Mouse (Mus musculus) gastrocnemius, postnatal 36 days (tissue): ENCODE results near the gene Btnl9. TPM values are rescaled to one million over a fixed set of nuclear protein-coding genes. Genes with fewer than 3 reads are reported as not detected.
"Not testable (repeated sequence)": the region's sequence is repeated elsewhere in the genome, so short reads cannot be mapped to it uniquely, and the experiment has no call there.

ENCODE experiments used
- DNase-seq, 2 experiments: peaks; one replicate each; pipeline ENCODE4 v3.0.0; 2022
- intact Hi-C: fragments of 180-260 bp; cut with DNase I; formaldehyde crosslinking; loops from one replicate; pipeline ENCODE4 v1.15.1; 2025
- total RNA-seq, 2 experiments: library from RNA; stranded (reverse); gene quantifications; 2 replicates each; pipeline ENCODE4 v1.2.3; 2021

The Btnl9 gene
- total RNA-seq, 2 experiments from 2014 or later, result 2.1 to 4.3 TPM

DNA sequence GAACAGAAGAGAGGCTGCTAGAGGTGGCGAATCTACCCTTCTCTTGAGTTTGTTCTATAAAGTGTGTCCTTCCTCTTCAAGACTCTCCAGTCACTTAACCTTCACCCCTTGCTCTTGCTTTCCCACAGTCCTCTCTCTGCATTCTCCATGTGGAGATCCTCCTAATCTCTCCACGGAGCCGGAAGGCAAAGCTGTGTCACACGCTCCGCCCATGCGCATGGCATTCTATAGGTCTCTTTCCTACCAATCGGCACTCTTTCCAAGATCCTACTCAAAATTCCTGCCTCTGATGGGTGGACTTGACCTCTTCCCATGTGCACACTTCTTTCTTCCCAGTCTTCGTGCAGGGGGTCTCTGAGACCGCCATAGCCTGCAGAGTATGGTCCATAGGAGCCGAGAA lies 742 bp upstream of the Btnl9 start:
- no peak for DNase-seq
- intact Hi-C loops, result loop anchor here (2.0 kb wide), 1 partner anchor 85 kb away; no protein-coding TSS in a partner anchor

GRCm38 (mm10) chr11:49186452-49186851 lies 507 bp downstream of the Btnl9 start:
- intact Hi-C loops, result loop anchor here (2.0 kb wide), 1 partner anchor 86 kb away; no protein-coding TSS in a partner anchor
- no peak for DNase-seq

- intact Hi-C loops, result no loop called here
- DNase-seq, result no peak
Measured at GRCm38 (mm10) chr11:49183172-49183571, 3.8 kb downstream of the Btnl9 start.

GRCm38 (mm10) chr11:49176047-49176779 lies 10.7 kb downstream of the Btnl9 start:
- intact Hi-C loops, result not testable (repeated sequence)

DNA sequence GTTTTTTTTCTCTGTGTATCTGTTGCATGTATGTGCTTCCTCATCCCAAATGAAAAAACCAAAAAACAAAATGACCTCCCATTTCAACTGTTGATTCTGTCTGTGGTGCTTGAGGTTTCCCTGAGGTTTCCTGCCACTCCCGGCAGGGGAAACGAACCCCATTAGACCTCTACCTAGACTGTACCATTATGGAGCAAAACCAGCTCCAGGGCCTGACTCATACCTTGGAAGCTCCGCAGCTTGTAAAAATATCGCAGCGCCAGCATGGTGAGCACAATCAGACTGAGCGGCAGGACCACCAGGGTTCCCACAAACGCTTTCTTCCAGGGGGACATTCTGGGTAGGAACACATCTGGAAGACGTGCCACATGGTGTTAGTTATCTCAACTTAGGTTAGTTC lies 11.6 kb downstream of the Btnl9 start:
- intact Hi-C loops, result no loop called here
- no peak for DNase-seq

More at GRCm38 (mm10) chr11:49176047-49176779, 10.7 kb downstream of the Btnl9 start:
- not testable (repeated sequence) for DNase-seq

GRCm38 (mm10) chr11:49170576-49170975 lies 16.4 kb downstream of the Btnl9 start:
- intact Hi-C loops, result no loop called here
- no peak for DNase-seq

DNA sequence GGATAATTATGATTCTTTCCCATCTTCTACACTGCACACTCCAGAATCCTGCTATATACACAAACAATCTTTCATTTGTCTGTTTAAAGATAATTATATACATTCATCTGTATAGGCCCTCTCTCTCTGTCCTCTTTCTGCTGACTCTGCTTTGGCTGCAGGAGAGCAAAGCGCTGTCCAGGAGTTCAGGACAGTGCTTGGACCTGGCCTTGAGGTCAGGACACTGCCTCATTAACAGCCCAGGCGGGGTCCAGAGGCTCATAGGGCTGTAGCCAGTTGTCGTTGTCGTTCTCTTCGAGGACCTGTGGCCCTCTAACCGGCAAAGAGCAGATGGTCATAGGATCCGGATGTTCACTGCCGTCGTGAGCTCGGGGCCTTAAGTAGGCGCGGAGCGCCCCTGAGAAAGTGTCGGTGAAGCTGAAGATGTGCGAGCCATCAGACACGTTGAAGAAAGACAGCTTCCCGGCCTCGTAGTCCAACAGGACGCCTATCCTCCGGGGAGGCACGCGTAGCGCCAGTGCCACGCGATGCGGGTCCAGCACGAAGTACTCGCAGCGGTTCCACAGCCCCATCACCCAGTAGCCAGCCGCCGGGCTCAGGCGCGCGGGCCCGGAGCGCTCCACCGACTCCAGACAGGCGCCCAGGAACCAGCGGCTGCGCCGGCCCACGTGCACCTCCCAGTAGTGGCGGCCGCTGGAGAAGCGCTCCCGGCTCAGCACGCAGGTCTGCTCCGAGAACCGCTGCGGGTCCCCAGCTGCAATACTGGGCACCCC lies 17.9 kb downstream of the Btnl9 start:
- DNase-seq, result no peak
- intact Hi-C loops, result no loop called here

DNA sequence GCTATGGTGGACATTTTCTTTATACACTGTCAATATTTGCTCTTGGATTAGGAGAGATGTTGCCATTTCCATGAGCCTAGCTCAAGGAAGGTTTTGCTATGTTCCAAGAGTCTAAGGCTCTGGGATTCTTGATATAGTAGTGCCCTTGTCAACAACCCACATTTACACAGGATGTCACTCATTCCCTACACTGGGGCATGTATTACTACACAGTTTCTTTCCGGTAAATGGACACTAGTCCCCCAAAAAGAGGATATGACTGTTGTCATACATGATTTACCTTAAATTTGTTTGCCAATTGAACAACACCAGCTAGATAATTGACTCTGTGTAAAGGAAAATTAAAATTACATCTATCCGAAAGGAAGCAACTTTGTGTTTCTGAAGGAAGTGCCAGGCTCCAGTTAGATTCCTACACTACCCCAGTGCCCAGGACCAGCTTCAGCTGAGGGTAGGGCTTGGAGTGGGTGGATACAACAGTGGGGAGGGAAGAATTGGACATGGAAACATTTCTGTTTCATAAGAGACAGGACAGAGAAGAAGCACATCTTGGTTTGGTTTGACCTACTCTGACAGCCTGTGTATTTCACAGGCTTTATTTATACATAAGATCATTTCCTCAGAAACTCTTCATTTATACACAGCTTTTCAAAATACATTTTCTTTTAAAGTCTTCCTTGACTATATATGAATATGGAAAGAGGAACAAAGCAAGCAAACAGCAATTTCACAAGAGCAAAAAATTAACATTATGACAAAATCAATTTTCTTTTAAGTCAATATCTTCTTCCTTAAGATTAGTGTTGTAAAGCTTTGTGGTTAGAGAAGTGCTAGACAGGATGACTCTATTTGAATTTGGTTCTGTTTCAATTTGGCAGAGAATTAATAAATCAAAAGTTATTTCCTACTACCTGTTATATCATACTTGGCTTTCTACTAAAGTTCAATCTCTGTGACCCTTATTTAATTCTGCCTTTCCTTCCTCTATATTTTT lies 29.8 kb downstream of the Btnl9 start:
- no peak for DNase-seq
- intact Hi-C loops, result no loop called here

- intact Hi-C loops, result no loop called here
- no peak for DNase-seq
Measured at GRCm38 (mm10) chr11:49154077-49154476, 32.9 kb downstream of the Btnl9 start, which contains the start of gene Olfr1394. Olfr1394 (plus strand) TSS chr11:49154377.

- no peak for DNase-seq
- intact Hi-C loops, result no loop called here
Measured at GRCm38 (mm10) chr11:49141974-49142373, 45.0 kb downstream of the Btnl9 start, which contains the start of gene Olfr1395. Olfr1395 (plus strand) TSS chr11:49142274.

DNA sequence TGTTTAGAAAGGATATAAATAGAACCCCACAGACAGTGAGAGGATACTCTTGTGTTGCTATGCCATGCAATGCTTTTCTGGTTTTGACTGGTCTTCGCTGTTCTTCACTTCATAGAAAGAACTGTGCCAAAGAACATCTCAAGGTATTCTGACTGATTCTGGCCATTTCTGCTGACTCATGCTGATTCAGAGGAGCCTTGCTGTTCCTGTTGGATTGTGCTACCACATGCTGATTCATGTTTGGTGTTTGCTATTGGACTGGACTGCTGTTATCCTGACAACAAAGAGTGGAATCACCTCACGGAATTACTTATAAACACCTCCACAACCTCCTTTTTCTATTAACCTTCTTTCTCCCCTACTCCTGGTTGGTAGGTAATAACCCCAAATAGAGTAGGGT lies 62.8 kb downstream of the Btnl9 start:
- no peak for DNase-seq
- intact Hi-C loops, result no loop called here

DNA sequence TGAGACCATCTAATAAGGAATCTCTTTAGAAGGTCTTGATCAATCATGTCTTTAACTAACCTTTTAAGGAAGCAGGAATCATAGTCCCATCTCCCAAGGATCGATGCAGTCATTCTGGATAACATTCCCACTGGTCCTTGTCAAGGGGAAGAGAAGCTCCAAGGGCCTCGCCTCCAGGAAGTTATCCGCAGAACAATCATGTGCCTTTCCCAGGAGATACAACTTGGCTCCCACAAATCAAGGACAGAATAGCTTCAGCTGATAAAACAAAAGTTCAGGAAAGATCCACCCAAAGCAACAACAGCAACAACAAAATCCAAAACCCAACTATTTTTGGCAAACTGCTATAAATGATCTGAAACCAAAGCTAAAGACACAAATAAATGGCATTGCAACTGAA lies 67.3 kb downstream of the Btnl9 start:
- no peak for DNase-seq
- intact Hi-C loops, result no loop called here

Other genes starting within 250 kb of the Btnl9 start
- gene Psme2b, start 241.0 kb downstream of the Btnl9 start, total RNA-seq, result under 1 TPM; 0.41 to 0.44 TPM
- gene Olfr56, start 208.3 kb downstream of the Btnl9 start, total RNA-seq, result not detected
- 1 to 10 TPM; 1.2 TPM for gene 9930111J21Rik1, start 207.8 kb downstream of the Btnl9 start, total RNA-seq
- gene Gm12185, start 194.9 kb downstream of the Btnl9 start, total RNA-seq, result under 1 TPM; 0.26 to 0.27 TPM
- gene Tgtp1, start 193.0 kb downstream of the Btnl9 start, total RNA-seq, result 1 to 10 TPM in 1 of 2 experiments, under 1 TPM in 1; 0.33 to 1.2 TPM
- 1 to 10 TPM; 1.6 to 1.7 TPM for gene 9930111J21Rik2, start 135.9 kb downstream of the Btnl9 start, total RNA-seq
- gene Tgtp2, start 123.0 kb downstream of the Btnl9 start, total RNA-seq, result 1 to 10 TPM in 1 of 2 experiments, under 1 TPM in 1; 0.33 to 1.1 TPM
- gene Ifi47, start 110.6 kb downstream of the Btnl9 start, total RNA-seq, result under 1 TPM; 0.59 to 0.64 TPM
- gene Olfr1396, start 72.3 kb downstream of the Btnl9 start, total RNA-seq, result not detected
- not detected for gene Olfr1395, start 44.9 kb downstream of the Btnl9 start, total RNA-seq
- gene Olfr1394, start 32.8 kb downstream of the Btnl9 start, total RNA-seq, result not detected
- 10 to 100 TPM; 17.2 to 20.9 TPM for gene Zfp62, start 16.1 kb upstream of the Btnl9 start, total RNA-seq
- gene Mgat1, start 57.0 kb upstream of the Btnl9 start, total RNA-seq, result 10 to 100 TPM; 41.3 to 41.5 TPM
- not detected for gene Olfr1393, start 91.1 kb upstream of the Btnl9 start, total RNA-seq
- gene Olfr1392, start 98.1 kb upstream of the Btnl9 start, total RNA-seq, result not detected
- gene Olfr10, start 117.6 kb upstream of the Btnl9 start, total RNA-seq, result not detected
- gene Olfr1391, start 135.6 kb upstream of the Btnl9 start, total RNA-seq, result not detected
- not detected for gene Olfr1390, start 148.0 kb upstream of the Btnl9 start, total RNA-seq
- not detected for gene Olfr1389, start 235.9 kb upstream of the Btnl9 start, total RNA-seq
- under 1 TPM in 1 of 2 experiments, not detected in 1; 0.08 TPM for gene Olfr1388, start 249.5 kb upstream of the Btnl9 start, total RNA-seq